Mouse (Mus musculus) forebrain, embryonic 14.5 days (tissue): Measurements from ENCODE around the gene Gnaq. TPM values are rescaled to one million over a fixed set of nuclear protein-coding genes. Genes with fewer than 3 reads are reported as not detected.
A peak's percentile ranks its signal among the peaks of the same experiment; 100 is the strongest.

Experiments used
- ATAC-seq: fragments of 200-750 bp; cut with Nextera tagmentation; 2 replicates; pipeline ENCODE4 v1.8.0; 2017; ENCODE audit warnings: mild to moderate bottlenecking, moderate library complexity
- DNase-seq: peaks from one replicate; pipeline ENCODE4 v3.0.0-alpha.2; 2015; ENCODE audit warnings: low spot score
- H3K27ac ChIP-seq: fragments of 300-500 bp; sonication (generic); 2 replicates; pipeline ENCODE4 v1.5.1; 2014; ENCODE audit warnings: low read depth, mild to moderate bottlenecking, control low read depth, low read length, moderate library complexity
- H3K27me3 ChIP-seq: fragments of 300-500 bp; sonication (generic); replicated peaks from 2 replicates; pipeline ENCODE4 v1.6.1; 2014; ENCODE audit warnings: low read length, control low read depth, mixed read lengths; ENCODE audit not compliant: control insufficient read depth, insufficient read depth
- H3K36me3 ChIP-seq: fragments of 300-500 bp; sonication (generic); 2 replicates; pipeline ENCODE4 v1.6.1; 2014; ENCODE audit warnings: low read length, control low read depth; ENCODE audit not compliant: control insufficient read depth, insufficient read depth
- H3K4me1 ChIP-seq: fragments of 300-500 bp; sonication (generic); 2 replicates; pipeline ENCODE4 v1.6.1; 2014; ENCODE audit warnings: antibody characterized with exemption, low read length, control low read depth; ENCODE audit not compliant: control insufficient read depth, insufficient read depth
- H3K4me2 ChIP-seq: fragments of 300-500 bp; sonication (generic); 2 replicates; pipeline ENCODE4 v1.6.1; 2014; ENCODE audit warnings: mild to moderate bottlenecking, control low read depth, low read length
- H3K4me3 ChIP-seq: fragments of 300-500 bp; sonication (generic); 2 replicates; pipeline ENCODE4 v1.5.1; 2014; ENCODE audit warnings: low read depth, low read length, control low read depth
- H3K9ac ChIP-seq: fragments of 300-500 bp; sonication (generic); 2 replicates; pipeline ENCODE4 v1.6.1; 2014; ENCODE audit warnings: mild to moderate bottlenecking, low read length, control low read depth, moderate library complexity
- H3K9me3 ChIP-seq: fragments of 300-500 bp; sonication (generic); replicated peaks from 2 replicates; pipeline ENCODE4 v1.6.1; 2016; ENCODE audit warnings: low read length, control low read depth, mixed read lengths; ENCODE audit not compliant: control insufficient read depth
- WGBS: fragments of 180-500 bp; shearing (Covaris S2); extraction: QIAGEN DNeasy Blood & Tissue Kit; methylation state at CpG from one replicate; pipeline ENCODE4 v1.1.7; 2014; 5-methylcytosine and 5-hydroxymethylcytosine counted together
- polyA plus RNA-seq: library from polyadenylated mRNA; unstranded; fragments of >200 nt; fragmentation: Nextera tagmentation; extraction: Ambion mirVana; gene quantifications from 2 replicates; pipeline ENCODE4 v1.2.1, GENCODE M21; 2014

The Gnaq gene
- polyA plus RNA-seq, 1 experiment from 2014 or later: 47.6 TPM

- Histone ChIP-seq H3K4me1 (peaks cover 19% of the 10 kb centered on the region), H3K27ac (no peak overlapping the region), H3K9me3 (no peaks in the 10 kb centered on the region), H3K36me3 (no peaks in the 10 kb centered on the region), H3K27me3 (no peaks in the 10 kb centered on the region), H3K4me3 (no peak overlapping the region), H3K9ac (no peak overlapping the region), H3K4me2 (no peak overlapping the region)
- 94% methylated on average over 2 of the region's 2 CpGs for WGBS
- DNase-seq: no peak
- no peak for ATAC-seq
These were observed 116.4 kb downstream of the Gnaq start for GRCm38 (mm10) chr19:16249025-16249424.

GRCm38 (mm10) chr19:16250921-16251320, 118.3 kb downstream of the Gnaq start:
- Histone ChIP-seq H3K9ac (0 out of 2 replicates have a peak overlapping the region, but pooled peaks have one; percentile 13), H3K4me1 (peaks cover 14% of the 10 kb centered on the region), H3K4me2 (no peak overlapping the region), H3K36me3 (no peaks in the 10 kb centered on the region), H3K9me3 (no peaks in the 10 kb centered on the region), H3K4me3 (no peak overlapping the region), H3K27ac (no peak overlapping the region), H3K27me3 (no peaks in the 10 kb centered on the region)
- no peak for DNase-seq
- ATAC-seq: no peak
- 16% methylated on average over 3 of the region's 3 CpGs for WGBS

DNA sequence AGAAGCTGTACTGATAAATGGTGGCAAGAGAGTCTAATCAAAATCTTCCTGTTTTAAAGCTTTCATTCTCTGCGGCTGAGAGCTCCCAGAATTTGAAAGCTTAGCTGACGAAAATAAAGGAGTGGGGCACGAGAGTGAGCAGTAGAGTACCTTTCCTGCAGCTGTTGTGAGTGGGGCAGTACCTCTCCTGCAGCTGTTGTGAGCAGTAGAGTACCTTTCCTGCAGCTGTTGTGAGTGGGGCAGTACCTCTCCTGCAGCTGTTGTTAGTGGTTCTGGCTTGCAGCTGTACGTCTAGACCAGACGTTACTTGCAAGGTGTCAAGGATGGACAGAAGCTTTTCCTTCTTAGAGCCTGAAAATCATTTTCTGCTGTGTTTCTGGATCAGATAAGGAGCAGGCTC, 119.2 kb downstream of the Gnaq start:
- Histone ChIP-seq H3K4me1 (peaks cover 14% of the 10 kb centered on the region), H3K4me2 (no peak overlapping the region), H3K27me3 (no peaks in the 10 kb centered on the region), H3K9me3 (no peaks in the 10 kb centered on the region), H3K9ac (no peak overlapping the region), H3K27ac (no peak overlapping the region), H3K4me3 (no peak overlapping the region), H3K36me3 (no peaks in the 10 kb centered on the region)
- ATAC-seq (no peak), DNase-seq (no peak)
- 72% methylated on average over 5 of the region's 5 CpGs for WGBS

GRCm38 (mm10) chr19:16252696-16253095, 120.1 kb downstream of the Gnaq start:
- H3K4me1 ChIP-seq: peaks cover 11% of the 10 kb centered on the region
- no peak for DNase-seq
- H3K4me2 ChIP-seq: no peak overlapping the region
- no peak overlapping the region for H3K9ac ChIP-seq
- no peaks in the 10 kb centered on the region for H3K36me3 ChIP-seq
- no peaks in the 10 kb centered on the region for H3K9me3 ChIP-seq
- ATAC-seq: no peak
- no peaks in the 10 kb centered on the region for H3K27me3 ChIP-seq
- H3K4me3 ChIP-seq: no peak overlapping the region
- WGBS: 74% methylated on average over 4 of the region's 4 CpGs
- H3K27ac ChIP-seq: no peak overlapping the region

DNA sequence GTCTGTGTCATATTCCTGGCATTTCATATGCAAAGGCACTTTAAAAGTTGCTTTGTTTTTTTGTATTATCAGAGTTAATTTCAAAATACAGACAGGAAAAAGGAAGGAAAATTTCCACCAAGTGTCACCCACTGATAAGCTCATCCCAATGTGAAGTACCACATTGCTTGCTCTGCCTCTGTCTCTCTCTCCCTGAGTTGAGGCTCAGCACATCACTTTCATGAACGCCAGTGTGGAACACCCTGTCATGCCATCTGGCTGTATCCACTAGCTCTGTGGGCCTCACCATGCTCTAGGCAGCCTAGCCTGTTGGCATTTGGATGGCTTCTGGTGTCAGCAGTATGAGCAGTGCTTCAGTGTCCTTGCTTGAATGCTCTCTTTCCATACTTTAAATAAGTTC, 122.2 kb downstream of the Gnaq start:
- peaks cover 10% of the 10 kb centered on the region for H3K4me1 ChIP-seq
- H3K27me3 ChIP-seq: no peaks in the 10 kb centered on the region
- ATAC-seq (0 out of 2 replicates have a peak, but pooled peaks have one; percentile 50), DNase-seq (no peak)
- no peaks in the 10 kb centered on the region for H3K36me3 ChIP-seq
- WGBS: 71% methylated on average over 1 of the region's 1 CpGs
- H3K4me3 ChIP-seq: no peak overlapping the region
- no peak overlapping the region for H3K27ac ChIP-seq
- H3K9ac ChIP-seq: no peak overlapping the region
- H3K4me2 ChIP-seq: no peak overlapping the region
- H3K9me3 ChIP-seq: no peaks in the 10 kb centered on the region

DNA sequence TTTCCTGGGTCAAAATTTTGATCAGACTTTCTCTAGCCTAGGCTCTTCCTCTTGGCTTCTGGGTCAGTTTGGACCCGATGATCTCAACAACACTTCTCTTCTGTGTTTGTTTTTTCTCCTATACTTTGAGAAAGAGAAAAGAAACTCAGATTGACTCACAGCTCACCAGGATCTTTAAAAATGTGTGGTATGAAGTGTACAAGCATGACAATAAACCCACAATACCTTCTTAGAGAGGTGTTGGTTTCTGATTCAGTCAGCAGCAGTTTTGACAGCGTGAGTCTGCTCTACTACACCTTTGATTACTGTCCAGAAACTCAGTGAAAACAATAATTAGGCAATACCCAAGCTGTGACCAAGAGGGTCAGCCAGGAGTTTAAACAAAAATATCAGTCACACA, 122.7 kb downstream of the Gnaq start:
- Histone ChIP-seq H3K4me1 (peaks cover 9% of the 10 kb centered on the region), H3K9ac (no peak overlapping the region), H3K4me3 (no peak overlapping the region), H3K27ac (no peak overlapping the region), H3K27me3 (no peaks in the 10 kb centered on the region), H3K36me3 (no peaks in the 10 kb centered on the region), H3K4me2 (no peak overlapping the region), H3K9me3 (no peaks in the 10 kb centered on the region)
- DNase-seq (no peak), ATAC-seq (no peak)
- WGBS: 84% methylated on average over 2 of the region's 2 CpGs

DNA sequence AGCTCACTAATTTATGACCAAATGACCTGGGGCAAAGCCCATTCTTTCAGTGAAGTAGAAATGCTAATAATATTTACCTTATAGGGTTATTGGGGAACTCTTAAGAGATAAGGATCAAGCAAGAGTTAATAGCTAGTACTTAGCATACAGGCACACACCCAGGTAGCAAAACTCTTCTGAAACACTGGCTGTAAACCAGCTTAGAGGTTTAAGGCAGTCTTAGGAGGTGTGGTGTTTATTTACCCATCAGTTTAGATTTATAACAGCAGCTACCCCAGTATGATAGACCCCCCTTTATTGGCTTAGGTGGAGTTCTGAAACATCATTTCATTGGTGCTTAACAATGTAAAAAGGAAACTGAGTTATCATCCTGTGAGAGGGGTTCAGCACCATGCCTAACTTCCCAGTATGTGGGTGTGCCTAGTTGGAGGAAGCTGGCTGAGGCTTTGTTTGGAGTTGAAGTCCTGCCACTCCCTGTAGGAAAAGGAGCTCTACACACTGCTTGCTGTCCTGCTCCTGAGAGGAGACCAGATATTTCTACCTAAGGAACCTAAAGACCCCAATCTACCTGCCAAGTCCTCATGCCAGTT, 126.2 kb downstream of the Gnaq start:
- no peak for ATAC-seq

GRCm38 (mm10) chr19:16259786-16260434, 127.3 kb downstream of the Gnaq start:
- ATAC-seq: no peak
- 86% methylated on average over 6 of the region's 6 CpGs for whole genome bisulfite sequencing
- H3K4me2 ChIP-seq: no peak overlapping the region
- no peak overlapping the region for H3K9ac ChIP-seq
- H3K36me3 ChIP-seq: no peaks in the 10 kb centered on the region
- H3K4me1 ChIP-seq: no peaks in the 10 kb centered on the region
- no peak overlapping the region for H3K27ac ChIP-seq
- no peaks in the 10 kb centered on the region for H3K27me3 ChIP-seq
- H3K9me3 ChIP-seq: no peaks in the 10 kb centered on the region
- H3K4me3 ChIP-seq: no peak overlapping the region
- no peak for DNase-seq

More for the DNA sequence above, 126.2 kb downstream of the Gnaq start:
- DNase-seq: no peak
- Histone ChIP-seq H3K4me3 (no peak overlapping the region), H3K4me2 (no peak overlapping the region), H3K27me3 (no peaks in the 10 kb centered on the region), H3K9ac (no peak overlapping the region), H3K36me3 (no peaks in the 10 kb centered on the region), H3K27ac (no peak overlapping the region), H3K9me3 (no peaks in the 10 kb centered on the region), H3K4me1 (no peaks in the 10 kb centered on the region)

DNA sequence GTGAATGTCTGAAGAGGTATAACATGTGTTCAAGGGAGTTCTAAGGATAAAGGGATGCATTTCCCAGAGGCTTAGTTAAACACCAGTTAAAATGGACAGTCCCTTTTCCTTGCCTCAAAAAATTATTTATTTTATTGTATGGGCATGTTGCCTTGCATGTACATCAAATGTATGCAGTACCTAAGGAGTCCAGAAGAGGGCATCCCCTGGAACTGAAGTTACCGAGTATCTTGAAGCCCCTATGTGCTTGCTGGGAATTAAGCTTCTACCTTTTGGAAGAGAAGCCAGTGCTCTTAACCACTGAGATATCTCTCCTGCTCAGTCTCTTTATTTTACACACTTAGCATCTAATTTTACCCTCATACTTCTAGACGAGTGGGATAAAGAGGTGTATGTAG, 127.8 kb downstream of the Gnaq start:
- 69% methylated on average over 2 of the region's 2 CpGs for WGBS
- Histone ChIP-seq H3K36me3 (no peaks in the 10 kb centered on the region), H3K4me3 (no peak overlapping the region), H3K9me3 (no peaks in the 10 kb centered on the region), H3K9ac (no peak overlapping the region), H3K4me2 (no peak overlapping the region), H3K27ac (no peak overlapping the region), H3K27me3 (no peaks in the 10 kb centered on the region), H3K4me1 (no peaks in the 10 kb centered on the region)
- ATAC-seq: no peak
- DNase-seq: peak; percentile 48
